Mouse (Mus musculus) liver, embryonic 11.5 days (tissue): Measurements from ENCODE around the gene Fntb. TPM values are rescaled to one million over a fixed set of nuclear protein-coding genes. Genes with fewer than 3 reads are reported as not detected.

Source experiments
- ATAC-seq: fragments of 200-750 bp; cut with Nextera tagmentation; replicated peaks from 2 replicates; pipeline ENCODE4 v1.8.0; 2017; ENCODE audit warnings: moderate number of reproducible peaks, mild to moderate bottlenecking, moderate TSS enrichment, moderate library complexity; ENCODE audit not compliant: low FRiP score
- DNase-seq: peaks from one replicate; pipeline ENCODE4 v3.0.0-alpha.2; 2017; ENCODE audit warnings: low spot score
- H3K27ac ChIP-seq: fragments of 300-500 bp; sonication (generic); 2 replicates; pipeline ENCODE4 v1.5.1; 2014; ENCODE audit warnings: mild to moderate bottlenecking, low read depth, low read length, control low read depth
- H3K27me3 ChIP-seq: fragments of 300-500 bp; sonication (generic); replicated peaks from 2 replicates; pipeline ENCODE4 v1.6.1; 2014; ENCODE audit warnings: low read length, mixed read lengths; ENCODE audit not compliant: control insufficient read depth, insufficient read depth
- H3K36me3 ChIP-seq: fragments of 300-500 bp; sonication (generic); 2 replicates; pipeline ENCODE4 v1.6.1; 2014; ENCODE audit warnings: mild to moderate bottlenecking, low read length, moderate library complexity, mixed read lengths; ENCODE audit not compliant: control insufficient read depth, insufficient read depth
- H3K4me1 ChIP-seq: fragments of 300-500 bp; sonication (generic); replicated peaks from 2 replicates; pipeline ENCODE4 v1.6.1; 2014; ENCODE audit warnings: low read length, mixed read lengths; ENCODE audit not compliant: control insufficient read depth, insufficient read depth
- H3K4me2 ChIP-seq: fragments of 300-500 bp; sonication (generic); 2 replicates; pipeline ENCODE4 v1.6.1; 2014; ENCODE audit warnings: mild to moderate bottlenecking, control low read depth, moderate library complexity
- H3K4me3 ChIP-seq: fragments of 300-500 bp; sonication (generic); 2 replicates; pipeline ENCODE4 v1.5.1; 2014; ENCODE audit warnings: low read depth, low read length, control low read depth
- H3K9ac ChIP-seq: fragments of 300-500 bp; sonication (generic); 2 replicates; pipeline ENCODE4 v1.6.1; 2014; ENCODE audit warnings: low read depth, low read length, control low read depth
- H3K9me3 ChIP-seq: fragments of 300-500 bp; sonication (generic); 2 replicates; pipeline ENCODE4 v1.6.1; 2016; ENCODE audit warnings: low read length, inconsistent platforms, mixed read lengths; ENCODE audit not compliant: control insufficient read depth
- WGBS: fragments of 180-500 bp; shearing (Covaris S2); extraction: QIAGEN DNeasy Blood & Tissue Kit; methylation state at CpG from one replicate; pipeline ENCODE4 v1.1.7; 2014; 5-methylcytosine and 5-hydroxymethylcytosine counted together
- polyA plus RNA-seq: library from polyadenylated mRNA; unstranded; fragments of >200 nt; fragmentation: Nextera tagmentation; extraction: Ambion mirVana; gene quantifications from 2 replicates; pipeline ENCODE4 v1.2.1, GENCODE M21; 2014

The Fntb gene
- polyA plus RNA-seq, 1 experiment from 2014 or later, result 41.6 TPM

DNA sequence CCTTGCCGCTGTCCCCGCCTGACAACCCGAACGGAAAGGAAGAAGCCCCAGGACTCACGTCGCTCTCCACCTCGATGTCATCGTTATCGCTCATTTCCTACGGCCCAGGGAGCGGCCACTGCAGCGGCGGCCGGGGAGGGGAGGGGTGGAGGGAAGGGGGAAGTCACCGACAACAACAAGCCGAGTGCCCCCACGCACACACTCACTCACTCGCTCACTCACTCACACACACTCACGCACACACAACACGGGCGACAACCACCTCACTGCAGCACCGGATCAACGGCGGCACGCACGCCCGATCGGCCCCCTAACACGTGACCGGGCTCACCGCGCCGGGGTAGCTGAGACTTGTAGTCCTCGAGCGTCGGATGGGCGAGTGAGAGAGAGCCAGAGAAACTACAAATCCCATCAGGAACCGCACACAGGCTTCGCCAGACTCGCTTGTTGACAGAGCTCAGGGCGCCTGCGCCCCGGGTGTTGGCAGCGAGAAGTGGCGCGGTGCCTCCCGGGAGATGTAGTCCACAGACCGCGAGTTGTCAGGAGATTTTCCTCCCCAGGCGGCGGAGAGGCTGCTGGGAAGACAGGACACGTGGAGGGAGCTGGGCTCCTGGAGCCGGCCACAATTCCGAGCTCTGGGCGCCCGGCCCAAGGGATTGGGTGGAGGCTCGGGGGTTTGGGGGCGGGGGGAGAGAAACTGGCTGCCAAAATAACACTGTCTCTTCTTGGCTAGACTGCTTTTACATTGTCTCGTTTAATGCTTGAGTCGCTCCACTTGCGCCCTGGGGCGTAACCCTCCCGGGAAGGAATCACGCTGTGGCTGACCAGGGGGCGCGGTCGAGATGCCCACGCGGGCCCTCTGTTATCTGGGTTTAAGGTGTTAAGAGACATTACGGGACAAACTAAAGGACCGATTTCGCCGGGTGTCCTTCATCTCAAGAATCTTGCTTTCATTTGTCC lies 196.8 kb downstream of the Fntb start, which contains the start of gene Max:
TSS of gene Max (minus strand) at position 270 of the 960 bp plus-strand sequence.
- ATAC-seq, result peak; percentile 99
- Histone ChIP-seq H3K27ac (peak within 1 kb of the TSS; percentile 81), H3K27me3 (no peaks in the 10 kb centered on the region), H3K9ac (peak within 1 kb of the TSS; percentile 93), H3K9me3 (no peaks in the 10 kb centered on the region), H3K36me3 (0 out of 2 replicates have a peak, but pooled peaks cover 2% of the 10 kb centered on the region), H3K4me1 (peaks cover 16% of the 10 kb centered on the region), H3K4me3 (peak within 1 kb of the TSS; percentile 98), H3K4me2 (peak within 1 kb of the TSS; percentile 90)
- under 1% methylated on average over 73 of the region's 73 CpGs for WGBS
- peak; percentile 97 for DNase-seq

DNA sequence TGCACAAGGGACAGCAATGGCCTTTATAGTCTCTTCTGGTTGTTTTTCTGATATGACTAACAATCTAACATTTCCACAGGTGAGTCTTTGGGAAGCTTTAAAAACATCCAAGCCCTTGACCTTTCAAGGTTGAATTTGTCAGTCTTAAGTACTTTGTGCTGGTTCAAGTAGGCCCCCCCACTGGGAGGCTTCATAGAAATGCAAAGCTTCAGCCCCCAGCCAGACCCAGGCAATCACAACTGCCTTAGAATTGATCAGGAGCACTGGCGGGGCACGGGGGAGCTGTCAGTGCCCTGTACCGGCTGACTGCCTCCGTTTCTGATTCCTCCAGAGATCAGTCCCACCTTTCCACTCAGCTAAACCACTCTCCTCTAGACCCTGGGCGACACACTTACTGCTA lies 199.7 kb downstream of the Fntb start:
- Histone ChIP-seq H3K4me1 (peaks cover 9% of the 10 kb centered on the region), H3K4me3 (no peak overlapping the region), H3K4me2 (no peak overlapping the region), H3K9me3 (no peaks in the 10 kb centered on the region), H3K9ac (no peak overlapping the region), H3K27ac (no peak overlapping the region), H3K36me3 (0 out of 2 replicates have a peak, but pooled peaks cover 1% of the 10 kb centered on the region), H3K27me3 (no peaks in the 10 kb centered on the region)
- 59% methylated on average over 5 of the region's 5 CpGs for WGBS
- ATAC-seq, result no peak
- DNase-seq, result no peak

DNA sequence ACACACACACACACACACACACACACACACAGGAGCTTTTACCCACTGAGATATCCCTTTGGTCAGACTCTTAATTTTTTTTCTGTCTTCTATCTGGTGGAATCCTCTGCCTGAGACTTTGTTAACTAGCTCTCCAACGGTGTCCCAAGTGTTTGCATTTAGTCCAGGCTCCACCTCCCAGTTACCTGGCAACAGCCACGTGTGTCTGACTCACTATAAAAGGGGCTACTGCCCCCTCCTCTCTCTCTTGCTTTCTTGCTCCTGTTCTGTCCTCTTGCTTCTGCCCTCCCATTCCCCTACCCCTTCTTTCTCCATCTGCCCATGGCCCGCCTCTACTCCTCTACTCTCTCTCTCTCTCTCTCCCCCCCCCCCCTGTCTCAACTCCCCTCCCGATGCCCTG lies 200.5 kb downstream of the Fntb start:
- no peaks in the 10 kb centered on the region for H3K27me3 ChIP-seq
- DNase-seq, result no peak
- 30% methylated on average over 4 of the region's 4 CpGs for WGBS

More for the DNA sequence above, 200.5 kb downstream of the Fntb start:
- H3K9ac ChIP-seq, result no peak overlapping the region
- no peak for ATAC-seq
- H3K4me2 ChIP-seq, result no peak overlapping the region
- H3K36me3 ChIP-seq, result no peaks in the 10 kb centered on the region
- H3K27ac ChIP-seq, result no peak overlapping the region
- no peaks in the 10 kb centered on the region for H3K9me3 ChIP-seq
- no peak overlapping the region for H3K4me3 ChIP-seq
- H3K4me1 ChIP-seq, result peaks cover 5% of the 10 kb centered on the region; the same call in 1 of the 2 replicates

Other genes starting within 250 kb of the Fntb start
- gene Plekhg3, start 234.7 kb upstream of the Fntb start, polyA plus RNA-seq, result 3.4 and 4.1 TPM in 2 replicates
- 53.4 and 61.2 TPM in 2 replicates for gene Sptb, start 55.0 kb upstream of the Fntb start, polyA plus RNA-seq
- gene Churc1, start 51 bp upstream of the Fntb start, polyA plus RNA-seq, result 144 and 154 TPM in 2 replicates
- not detected in 2 replicates for gene Gpx2, start 30.0 kb downstream of the Fntb start, polyA plus RNA-seq
- gene Rab15, start 57.3 kb downstream of the Fntb start, polyA plus RNA-seq, result 1.7 and 2.1 TPM in 2 replicates
- 17.8 and 21.9 TPM in 2 replicates for gene Max, start 196.6 kb downstream of the Fntb start, polyA plus RNA-seq